Mouse (Mus musculus) midbrain, embryonic 15.5 days (tissue): ENCODE data around the gene Insrr. TPM values are rescaled to one million over a fixed set of nuclear protein-coding genes. Genes with fewer than 3 reads are reported as not detected.

Source experiments
- ATAC-seq: fragments of 200-750 bp; cut with Nextera tagmentation; replicated peaks from 2 replicates; pipeline ENCODE4 v1.8.0; 2017; ENCODE audit warnings: moderate TSS enrichment
- H3K27ac ChIP-seq: fragments of 300-500 bp; sonication (generic); 2 replicates; pipeline ENCODE4 v1.5.1; 2015; ENCODE audit warnings: mild to moderate bottlenecking, inconsistent platforms
- H3K27me3 ChIP-seq: fragments of 300-500 bp; sonication (generic); replicated peaks from 2 replicates; pipeline ENCODE4 v1.6.1; 2015; ENCODE audit warnings: inconsistent platforms
- H3K36me3 ChIP-seq: fragments of 300-500 bp; sonication (generic); replicated peaks from 2 replicates; pipeline ENCODE4 v1.6.1; 2015; ENCODE audit warnings: inconsistent platforms
- H3K4me1 ChIP-seq: fragments of 300-500 bp; sonication (generic); 2 replicates; pipeline ENCODE4 v1.6.1; 2015; ENCODE audit warnings: inconsistent platforms
- H3K4me2 ChIP-seq: fragments of 300-500 bp; sonication (generic); 2 replicates; pipeline ENCODE4 v1.6.1; 2015; ENCODE audit warnings: inconsistent platforms, mild to moderate bottlenecking, moderate library complexity
- H3K4me3 ChIP-seq: fragments of 300-500 bp; sonication (generic); 2 replicates; pipeline ENCODE4 v1.5.1; 2015; ENCODE audit warnings: mild to moderate bottlenecking, inconsistent platforms
- H3K9ac ChIP-seq: fragments of 300-500 bp; sonication (generic); 2 replicates; pipeline ENCODE4 v1.6.1; 2015; ENCODE audit warnings: mild to moderate bottlenecking, inconsistent platforms
- H3K9me3 ChIP-seq: fragments of 300-500 bp; sonication (generic); 2 replicates; pipeline ENCODE4 v1.6.1; 2016; ENCODE audit warnings: inconsistent platforms
- WGBS: fragments of 180-500 bp; shearing (Covaris S2); methylation state at CpG from one replicate; pipeline ENCODE4 v1.1.7; 2015; ENCODE audit warnings: mixed read lengths; 5-methylcytosine and 5-hydroxymethylcytosine counted together
- polyA plus RNA-seq: library from polyadenylated mRNA; unstranded; fragments of >200 nt; fragmentation: Nextera tagmentation; extraction: Ambion mirVana; gene quantifications from 2 replicates; pipeline ENCODE4 v1.2.1, GENCODE M21; 2015

Insrr gene
- 0.66 and 0.69 TPM in 2 replicates for polyA plus RNA-seq

DNA sequence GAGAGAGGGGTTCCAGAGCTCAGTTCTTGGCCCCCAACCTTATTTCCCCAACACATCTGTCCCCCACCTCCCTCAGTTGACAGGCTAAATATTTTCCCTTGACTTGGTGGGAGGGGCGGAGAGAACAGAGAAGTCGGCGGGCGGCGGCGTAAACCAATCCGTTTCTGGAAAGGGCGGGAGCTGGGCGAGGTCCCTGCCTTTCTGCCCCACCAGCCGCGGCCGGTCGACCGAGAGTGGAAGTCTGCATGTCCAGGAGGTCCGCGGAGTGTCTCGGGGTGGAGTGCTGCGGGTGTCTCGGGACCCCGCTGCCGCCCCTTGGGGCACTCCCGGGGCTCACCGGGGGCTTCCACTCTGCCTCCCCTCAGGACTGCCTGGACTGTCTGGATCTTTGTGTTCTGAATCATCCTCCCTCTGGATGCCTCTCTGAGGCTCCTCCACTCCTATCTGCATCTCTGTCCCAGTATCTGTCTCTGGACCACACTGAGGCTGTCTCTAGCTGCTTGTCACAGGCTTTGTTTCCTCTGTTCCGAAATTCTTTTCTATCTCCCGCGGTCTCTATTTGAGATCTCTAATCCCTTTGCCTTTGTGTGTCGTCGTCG is at the start of gene Insrr:
Insrr (plus strand) TSS at position 216 of the 599 bp plus-strand sequence.
- peak within 1 kb of the TSS; percentile 54 for H3K4me2 ChIP-seq
- H3K36me3 ChIP-seq = no peaks in the 10 kb centered on the region
- H3K27me3 ChIP-seq = peaks cover 82% of the 10 kb centered on the region
- under 1% methylated on average over 29 of the region's 29 CpGs for WGBS
- H3K9ac ChIP-seq = peak within 1 kb of the TSS; percentile 34
- H3K9me3 ChIP-seq = no peaks in the 10 kb centered on the region
- H3K27ac ChIP-seq = no peak within 1 kb of the TSS
- H3K4me1 ChIP-seq = peaks cover 29% of the 10 kb centered on the region
- no peak for ATAC-seq
- peak within 1 kb of the TSS; percentile 30 for H3K4me3 ChIP-seq

DNA sequence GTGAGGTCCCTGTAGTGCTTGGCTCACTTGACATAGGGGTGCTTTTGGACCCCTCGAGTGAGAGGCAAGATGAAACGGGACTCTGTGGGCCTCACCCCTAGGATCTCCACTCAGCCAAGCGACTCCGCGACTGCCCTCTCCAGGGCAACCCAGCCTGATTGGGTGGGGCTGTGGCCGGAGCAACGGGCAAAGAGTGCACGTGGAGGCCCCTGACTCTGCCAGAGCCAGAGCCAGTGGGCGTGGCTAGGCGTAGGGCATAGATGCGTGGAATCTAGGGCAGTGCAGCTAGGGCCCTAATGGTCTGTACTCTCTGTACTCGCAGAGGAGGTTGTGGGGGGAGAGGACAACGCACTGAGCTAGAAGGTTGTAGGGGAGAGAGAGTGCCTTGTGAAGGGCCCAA is 48.3 kb upstream of the Insrr start, which contains the start of gene Lrrc71:
Lrrc71 (minus strand) TSS at position 195 of the 400 bp plus-strand sequence.
- no peak within 1 kb of the TSS for H3K4me2 ChIP-seq
- peaks cover 9% of the 10 kb centered on the region for H3K4me1 ChIP-seq
- no peak within 1 kb of the TSS for H3K9ac ChIP-seq
- H3K27ac ChIP-seq = no peak within 1 kb of the TSS
- H3K9me3 ChIP-seq = no peaks in the 10 kb centered on the region
- no peak within 1 kb of the TSS for H3K4me3 ChIP-seq
- no peaks in the 10 kb centered on the region for H3K36me3 ChIP-seq
- ATAC-seq = no peak
- no peaks in the 10 kb centered on the region for H3K27me3 ChIP-seq
- WGBS = 45% methylated on average over 13 of the region's 13 CpGs

GRCm38 (mm10) chr3:87749036-87749435 is 47.7 kb upstream of the Insrr start:
- H3K27me3 ChIP-seq = no peaks in the 10 kb centered on the region
- H3K27ac ChIP-seq = no peak overlapping the region
- H3K9ac ChIP-seq = no peak overlapping the region
- WGBS = 13% methylated on average over 5 of the region's 5 CpGs
- H3K4me3 ChIP-seq = no peak overlapping the region
- H3K4me1 ChIP-seq = peaks cover 9% of the 10 kb centered on the region
- no peak for ATAC-seq
- no peaks in the 10 kb centered on the region for H3K36me3 ChIP-seq
- H3K9me3 ChIP-seq = no peaks in the 10 kb centered on the region
- H3K4me2 ChIP-seq = no peak overlapping the region

GRCm38 (mm10) chr3:87749977-87750376 is 46.8 kb upstream of the Insrr start:
- Histone ChIP-seq H3K4me2 (no peak overlapping the region), H3K4me3 (no peak overlapping the region), H3K27me3 (no peaks in the 10 kb centered on the region), H3K4me1 (peaks cover 8% of the 10 kb centered on the region), H3K9ac (no peak overlapping the region), H3K36me3 (no peaks in the 10 kb centered on the region), H3K9me3 (no peaks in the 10 kb centered on the region), H3K27ac (no peak overlapping the region)
- 87% methylated on average over 12 of the region's 12 CpGs for WGBS
- ATAC-seq = no peak

- 85% methylated on average over 3 of the region's 3 CpGs for WGBS
- no peak overlapping the region for H3K4me2 ChIP-seq
Observed at GRCm38 (mm10) chr3:87752567-87752966, 44.2 kb upstream of the Insrr start.

GRCm38 (mm10) chr3:87753829-87754228 is 42.9 kb upstream of the Insrr start:
- Histone ChIP-seq H3K4me1 (peaks cover 3% of the 10 kb centered on the region; the same call in 1 of the 2 replicates), H3K4me3 (no peak overlapping the region), H3K36me3 (no peaks in the 10 kb centered on the region), H3K27ac (no peak overlapping the region), H3K4me2 (no peak overlapping the region), H3K27me3 (peaks cover 7% of the 10 kb centered on the region), H3K9me3 (no peaks in the 10 kb centered on the region), H3K9ac (no peak overlapping the region)
- 82% methylated on average over 13 of the region's 13 CpGs for WGBS
- no peak for ATAC-seq

More at GRCm38 (mm10) chr3:87752567-87752966, 44.2 kb upstream of the Insrr start:
- H3K4me1 ChIP-seq = peaks cover 6% of the 10 kb centered on the region; the same call in 1 of the 2 replicates
- ATAC-seq = no peak
- H3K4me3 ChIP-seq = no peak overlapping the region
- no peak overlapping the region for H3K9ac ChIP-seq
- H3K27ac ChIP-seq = no peak overlapping the region
- H3K27me3 ChIP-seq = peaks cover 4% of the 10 kb centered on the region
- H3K36me3 ChIP-seq = no peaks in the 10 kb centered on the region
- H3K9me3 ChIP-seq = no peaks in the 10 kb centered on the region

- Histone ChIP-seq H3K27me3 (peaks cover 7% of the 10 kb centered on the region), H3K9ac (peak overlapping the region; percentile 17; the same call in 1 of the 2 replicates), H3K4me2 (peak overlapping the region; percentile 54), H3K4me1 (peaks cover 3% of the 10 kb centered on the region; the same call in 1 of the 2 replicates), H3K9me3 (no peaks in the 10 kb centered on the region), H3K36me3 (no peaks in the 10 kb centered on the region), H3K27ac (no peak overlapping the region), H3K4me3 (peak overlapping the region; percentile 29)
- peak; percentile 91 for ATAC-seq
- WGBS = 4% methylated on average over 24 of the region's 24 CpGs
Observed at GRCm38 (mm10) chr3:87755964-87756363, 40.8 kb upstream of the Insrr start.

DNA sequence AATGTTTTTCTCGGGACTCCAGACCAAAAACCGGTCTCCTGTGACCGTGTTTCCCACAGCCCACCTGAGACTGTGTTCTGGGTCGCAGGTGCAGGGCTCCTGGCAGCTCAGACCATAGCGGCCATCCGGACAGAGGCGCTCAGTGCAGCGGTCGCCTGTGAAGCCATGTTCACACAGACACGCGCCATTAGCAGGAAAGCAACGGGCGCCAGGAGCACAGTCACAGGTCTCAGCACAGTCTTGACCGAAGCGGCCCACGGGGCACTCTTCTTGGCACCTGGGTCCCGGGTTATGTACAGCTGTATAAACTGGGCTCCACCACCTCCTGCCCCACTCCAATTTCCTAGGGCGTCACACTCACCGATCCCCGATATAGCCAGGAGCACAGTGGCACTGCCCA is 40.3 kb upstream of the Insrr start:
- peak overlapping the region; percentile 54 for H3K4me2 ChIP-seq
- no peak overlapping the region for H3K27ac ChIP-seq
- peak overlapping the region; percentile 29; the same call in 1 of the 2 replicates for H3K4me3 ChIP-seq
- 46% methylated on average over 20 of the region's 20 CpGs for WGBS
- peak; percentile 55 for ATAC-seq
- peaks cover 3% of the 10 kb centered on the region; the same call in 1 of the 2 replicates for H3K4me1 ChIP-seq
- H3K9me3 ChIP-seq = no peaks in the 10 kb centered on the region
- H3K9ac ChIP-seq = 0 out of 2 replicates have a peak overlapping the region, but pooled peaks have one; percentile 17
- no peaks in the 10 kb centered on the region for H3K36me3 ChIP-seq
- peaks cover 7% of the 10 kb centered on the region for H3K27me3 ChIP-seq

GRCm38 (mm10) chr3:87758641-87759040 is 38.1 kb upstream of the Insrr start:
- Histone ChIP-seq H3K27ac (no peak overlapping the region), H3K4me3 (no peak overlapping the region), H3K9ac (no peak overlapping the region), H3K9me3 (no peaks in the 10 kb centered on the region), H3K36me3 (no peaks in the 10 kb centered on the region), H3K27me3 (peaks cover 7% of the 10 kb centered on the region), H3K4me1 (peaks cover 3% of the 10 kb centered on the region; the same call in 1 of the 2 replicates), H3K4me2 (no peak overlapping the region)
- 40% methylated on average over 5 of the region's 5 CpGs for WGBS
- ATAC-seq = no peak

GRCm38 (mm10) chr3:87761408-87762375 is 35.1 kb upstream of the Insrr start:
- Histone ChIP-seq H3K4me2 (no peak overlapping the region), H3K27me3 (peaks cover 15% of the 10 kb centered on the region), H3K4me1 (no peaks in the 10 kb centered on the region), H3K27ac (no peak overlapping the region), H3K36me3 (no peaks in the 10 kb centered on the region), H3K9me3 (no peaks in the 10 kb centered on the region), H3K4me3 (no peak overlapping the region), H3K9ac (no peak overlapping the region)
- no peak for ATAC-seq
- WGBS = 77% methylated on average over 20 of the region's 20 CpGs

DNA sequence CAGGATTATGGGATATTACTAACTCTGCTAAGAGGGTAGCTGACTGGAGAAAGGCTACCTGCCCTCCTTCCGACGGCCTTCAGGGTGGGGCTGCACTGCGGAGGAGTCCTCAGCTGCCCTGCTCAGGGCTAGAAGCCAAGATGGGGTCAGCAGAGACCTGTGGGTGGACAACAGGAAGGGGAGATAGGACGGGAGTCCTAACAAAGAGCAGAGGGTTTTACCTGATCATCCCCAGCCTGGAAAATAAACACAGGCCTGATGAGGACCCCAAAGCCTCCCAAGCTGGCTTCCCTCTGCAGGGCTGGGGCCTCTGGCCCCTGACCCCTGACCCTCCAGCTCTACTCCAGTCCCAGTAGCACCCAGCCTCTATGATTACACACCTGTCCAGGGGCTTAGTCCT is 33.5 kb upstream of the Insrr start:
- ATAC-seq = no peak
- no peak overlapping the region for H3K9ac ChIP-seq
- H3K27ac ChIP-seq = no peak overlapping the region
- no peaks in the 10 kb centered on the region for H3K9me3 ChIP-seq
- H3K36me3 ChIP-seq = no peaks in the 10 kb centered on the region
- H3K4me1 ChIP-seq = no peaks in the 10 kb centered on the region
- peaks cover 13% of the 10 kb centered on the region for H3K27me3 ChIP-seq
- H3K4me2 ChIP-seq = no peak overlapping the region
- 57% methylated on average over 4 of the region's 4 CpGs for WGBS
- no peak overlapping the region for H3K4me3 ChIP-seq

DNA sequence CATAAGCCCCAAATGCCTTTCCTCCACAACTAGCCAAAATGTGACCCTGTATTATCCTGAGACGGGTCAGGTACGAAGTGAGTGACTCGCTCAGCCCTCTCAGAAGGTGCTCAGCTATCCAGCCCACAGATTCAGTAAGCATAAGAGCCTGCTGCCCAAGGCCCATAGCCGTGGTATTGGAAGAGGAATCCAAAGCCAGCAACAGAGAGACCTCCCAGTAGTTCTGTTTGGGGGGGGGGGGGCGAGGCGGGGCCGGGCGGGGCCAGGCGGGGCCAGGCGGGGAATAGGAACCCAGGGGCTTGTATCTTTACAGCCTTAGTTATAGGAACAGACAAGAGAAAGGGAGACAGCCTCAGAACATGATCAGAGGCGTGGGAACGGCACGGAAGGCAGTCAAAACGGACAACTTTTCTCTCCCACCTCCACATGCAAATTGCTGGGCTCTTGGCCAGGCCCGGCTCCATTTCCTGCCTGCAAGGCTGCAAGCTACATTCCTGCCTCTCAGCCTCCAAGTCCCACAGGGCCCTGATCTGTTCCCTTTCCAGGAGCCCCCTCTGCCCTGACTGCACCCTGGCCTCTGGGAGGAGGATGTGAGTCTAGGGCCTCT is 33.0 kb upstream of the Insrr start:
- 27% methylated on average over 15 of the region's 15 CpGs for WGBS
- Histone ChIP-seq H3K9me3 (no peaks in the 10 kb centered on the region), H3K36me3 (no peaks in the 10 kb centered on the region), H3K4me2 (peak overlapping the region; percentile 17; the same call in 1 of the 2 replicates), H3K27ac (no peak overlapping the region), H3K27me3 (peaks cover 17% of the 10 kb centered on the region), H3K4me1 (peaks cover 2% of the 10 kb centered on the region; the same call in 1 of the 2 replicates), H3K4me3 (no peak overlapping the region), H3K9ac (no peak overlapping the region)
- ATAC-seq = peak; percentile 40; the same call in 1 of the 2 replicates
